Mouse (Mus musculus): ENCODE measurements around the gene Sppl3.

Gene Sppl3

GRCm38 (mm10) chr5:115132465-115132864, 121.5 kb downstream of the Sppl3 start:
- H3K36me3 ChIP-seq (ENCODE audit: insufficient read depth, low read length): peaks cover 54% of the 10 kb centered on the region
- H3K4me3 ChIP-seq (replicated peaks; ENCODE audit: low read length): no peak overlapping the region
- peaks cover 8% of the 10 kb centered on the region; the same call in 1 of the 2 replicates for H3K27me3 ChIP-seq (ENCODE audit: insufficient read depth, low read length)
- peaks cover 38% of the 10 kb centered on the region for H3K4me1 ChIP-seq (replicated peaks; ENCODE audit: low read depth, low read length)
- 0 out of 2 replicates have a peak, but pooled peaks cover 4% of the 10 kb centered on the region for H3K9me3 ChIP-seq (ENCODE audit: low read length)
- TF ChIP-seq CTCF (conservative IDR thresholded peaks at IDR 0.05; ENCODE audit: low read length) (no peak), POU5F1 (IDR thresholded peaks at IDR 0.05; ENCODE audit: borderline replicate concordance, low read length) (no peak), NANOG (IDR thresholded peaks at IDR 0.05; ENCODE audit: borderline replicate concordance, low read length) (no peak)

- TF ChIP-seq CTCF (conservative IDR thresholded peaks at IDR 0.05; ENCODE audit: low read length): no peak
- no peak for TF ChIP-seq POU5F1 (IDR thresholded peaks at IDR 0.05; ENCODE audit: borderline replicate concordance, low read length)
- TF ChIP-seq NANOG (IDR thresholded peaks at IDR 0.05; ENCODE audit: borderline replicate concordance, low read length): no peak
- H3K36me3 ChIP-seq (ENCODE audit: insufficient read depth, low read length): peaks cover 44% of the 10 kb centered on the region
- 0 out of 2 replicates have a peak, but pooled peaks cover 4% of the 10 kb centered on the region for H3K9me3 ChIP-seq (ENCODE audit: low read length)
Measured at GRCm38 (mm10) chr5:115133358-115134066, 122.6 kb downstream of the Sppl3 start.

GRCm38 (mm10) chr5:115134234-115135165, 123.6 kb downstream of the Sppl3 start, which contains the start of gene Unc119b:
TSS of gene Unc119b (minus strand) at chr5:115134975.
- TF ChIP-seq POU5F1 (IDR thresholded peaks at IDR 0.05; ENCODE audit: borderline replicate concordance, low read length) (no peak), CTCF (conservative IDR thresholded peaks at IDR 0.05; ENCODE audit: low read length) (no peak), NANOG (IDR thresholded peaks at IDR 0.05; ENCODE audit: borderline replicate concordance, low read length) (no peak)
- H3K27me3 ChIP-seq (ENCODE audit: insufficient read depth, low read length): peaks cover 8% of the 10 kb centered on the region; the same call in 1 of the 2 replicates
- H3K4me3 ChIP-seq (replicated peaks; ENCODE audit: low read length): peak within 1 kb of the TSS; percentile 88
- peaks cover 30% of the 10 kb centered on the region for H3K4me1 ChIP-seq (replicated peaks; ENCODE audit: low read depth, low read length)
- peaks cover 36% of the 10 kb centered on the region for H3K36me3 ChIP-seq (ENCODE audit: insufficient read depth, low read length)
- H3K9me3 ChIP-seq (ENCODE audit: low read length): 0 out of 2 replicates have a peak, but pooled peaks cover 4% of the 10 kb centered on the region

More at GRCm38 (mm10) chr5:115133358-115134066, 122.6 kb downstream of the Sppl3 start:
- Histone ChIP-seq H3K27me3 (ENCODE audit: insufficient read depth, low read length) (peaks cover 8% of the 10 kb centered on the region; the same call in 1 of the 2 replicates), H3K4me3 (replicated peaks; ENCODE audit: low read length) (peak overlapping the region; percentile 88), H3K4me1 (replicated peaks; ENCODE audit: low read depth, low read length) (peaks cover 28% of the 10 kb centered on the region)

GRCm38 (mm10) chr5:115139124-115139523, 128.2 kb downstream of the Sppl3 start:
- Histone ChIP-seq H3K9me3 (ENCODE audit: low read length) (0 out of 2 replicates have a peak, but pooled peaks cover 4% of the 10 kb centered on the region), H3K4me1 (replicated peaks; ENCODE audit: low read depth, low read length) (peaks cover 51% of the 10 kb centered on the region), H3K27me3 (ENCODE audit: insufficient read depth, low read length) (peaks cover 3% of the 10 kb centered on the region; the same call in 1 of the 2 replicates), H3K36me3 (ENCODE audit: insufficient read depth, low read length) (peaks cover 21% of the 10 kb centered on the region), H3K4me3 (replicated peaks; ENCODE audit: low read length) (no peak overlapping the region)
- no peak for TF ChIP-seq POU5F1 (IDR thresholded peaks at IDR 0.05; ENCODE audit: borderline replicate concordance, low read length)
- TF ChIP-seq CTCF (conservative IDR thresholded peaks at IDR 0.05; ENCODE audit: low read length): no peak
- TF ChIP-seq NANOG (IDR thresholded peaks at IDR 0.05; ENCODE audit: borderline replicate concordance, low read length): no peak

- no peak for TF ChIP-seq POU5F1 (IDR thresholded peaks at IDR 0.05; ENCODE audit: borderline replicate concordance, low read length)
- no peak for TF ChIP-seq CTCF (conservative IDR thresholded peaks at IDR 0.05; ENCODE audit: low read length)
- TF ChIP-seq NANOG (IDR thresholded peaks at IDR 0.05; ENCODE audit: borderline replicate concordance, low read length): peak; percentile 14; the same call in 1 of the 2 replicates
- Histone ChIP-seq H3K9me3 (ENCODE audit: low read length) (0 out of 2 replicates have a peak, but pooled peaks cover 4% of the 10 kb centered on the region), H3K4me1 (replicated peaks; ENCODE audit: low read depth, low read length) (peaks cover 66% of the 10 kb centered on the region), H3K27me3 (ENCODE audit: insufficient read depth, low read length) (peaks cover 3% of the 10 kb centered on the region; the same call in 1 of the 2 replicates), H3K36me3 (ENCODE audit: insufficient read depth, low read length) (peaks cover 37% of the 10 kb centered on the region), H3K4me3 (replicated peaks; ENCODE audit: low read length) (0 out of 2 replicates have a peak overlapping the region, but pooled peaks have one; percentile 29)
Measured at GRCm38 (mm10) chr5:115140726-115141125, 129.8 kb downstream of the Sppl3 start.

GRCm38 (mm10) chr5:115142166-115142697, 131.3 kb downstream of the Sppl3 start:
- no peak for TF ChIP-seq NANOG (IDR thresholded peaks at IDR 0.05; ENCODE audit: borderline replicate concordance, low read length)
- no peak for TF ChIP-seq POU5F1 (IDR thresholded peaks at IDR 0.05; ENCODE audit: borderline replicate concordance, low read length)
- no peak for TF ChIP-seq CTCF (conservative IDR thresholded peaks at IDR 0.05; ENCODE audit: low read length)

GRCm38 (mm10) chr5:115143552-115143951, 132.6 kb downstream of the Sppl3 start:
- no peak for TF ChIP-seq POU5F1 (IDR thresholded peaks at IDR 0.05; ENCODE audit: borderline replicate concordance, low read length)
- no peak for TF ChIP-seq CTCF (conservative IDR thresholded peaks at IDR 0.05; ENCODE audit: low read length)
- no peak for TF ChIP-seq NANOG (IDR thresholded peaks at IDR 0.05; ENCODE audit: borderline replicate concordance, low read length)
- no peaks in the 10 kb centered on the region for H3K9me3 ChIP-seq (ENCODE audit: low read length)
- H3K4me1 ChIP-seq (replicated peaks; ENCODE audit: low read depth, low read length): peaks cover 94% of the 10 kb centered on the region
- H3K27me3 ChIP-seq (ENCODE audit: insufficient read depth, low read length): no peaks in the 10 kb centered on the region
- H3K4me3 ChIP-seq (replicated peaks; ENCODE audit: low read length): no peak overlapping the region
- peaks cover 65% of the 10 kb centered on the region for H3K36me3 ChIP-seq (ENCODE audit: insufficient read depth, low read length)

More at GRCm38 (mm10) chr5:115142166-115142697, 131.3 kb downstream of the Sppl3 start:
- Histone ChIP-seq H3K27me3 (ENCODE audit: insufficient read depth, low read length) (peaks cover 3% of the 10 kb centered on the region; the same call in 1 of the 2 replicates), H3K4me3 (replicated peaks; ENCODE audit: low read length) (no peak overlapping the region), H3K4me1 (replicated peaks; ENCODE audit: low read depth, low read length) (peaks cover 81% of the 10 kb centered on the region), H3K9me3 (ENCODE audit: low read length) (no peaks in the 10 kb centered on the region), H3K36me3 (ENCODE audit: insufficient read depth, low read length) (peaks cover 52% of the 10 kb centered on the region)
